Mouse (Mus musculus) gastrocnemius, postnatal 25 days (tissue): ENCODE measurements around the gene Plekha1. TPM values are rescaled to one million over a fixed set of nuclear protein-coding genes. Genes with fewer than 3 reads are reported as not detected.

Experiments
- DNase-seq: peaks from one replicate; pipeline ENCODE4 v3.0.0; 2022
- long read RNA-seq, 2 experiments: library from polyadenylated mRNA; stranded (forward); transcript quantifications; one replicate each; pipeline ENCODE4 v2.0.0; 2021
- total RNA-seq, 2 experiments: library from RNA; stranded (reverse); gene quantifications; 1 replicate in 1 of 2; 2 replicates in 1 of 2; pipeline ENCODE4 v1.2.3; 2021

Gene Plekha1
- total RNA-seq, result 10 to 100 TPM; 22.8 to 23.2 TPM
- long read RNA-seq, experiment 1, partial matches to known transcripts, result 1 of 13 reads
- long read RNA-seq, experiment 1, other reads (novel, unspliced or antisense), result 10 of 13 reads
- long read RNA-seq, experiment 2, partial matches to known transcripts, result 2 of 17 reads
- long read RNA-seq, experiment 2, other reads (novel, unspliced or antisense), result 13 of 17 reads

DNA sequence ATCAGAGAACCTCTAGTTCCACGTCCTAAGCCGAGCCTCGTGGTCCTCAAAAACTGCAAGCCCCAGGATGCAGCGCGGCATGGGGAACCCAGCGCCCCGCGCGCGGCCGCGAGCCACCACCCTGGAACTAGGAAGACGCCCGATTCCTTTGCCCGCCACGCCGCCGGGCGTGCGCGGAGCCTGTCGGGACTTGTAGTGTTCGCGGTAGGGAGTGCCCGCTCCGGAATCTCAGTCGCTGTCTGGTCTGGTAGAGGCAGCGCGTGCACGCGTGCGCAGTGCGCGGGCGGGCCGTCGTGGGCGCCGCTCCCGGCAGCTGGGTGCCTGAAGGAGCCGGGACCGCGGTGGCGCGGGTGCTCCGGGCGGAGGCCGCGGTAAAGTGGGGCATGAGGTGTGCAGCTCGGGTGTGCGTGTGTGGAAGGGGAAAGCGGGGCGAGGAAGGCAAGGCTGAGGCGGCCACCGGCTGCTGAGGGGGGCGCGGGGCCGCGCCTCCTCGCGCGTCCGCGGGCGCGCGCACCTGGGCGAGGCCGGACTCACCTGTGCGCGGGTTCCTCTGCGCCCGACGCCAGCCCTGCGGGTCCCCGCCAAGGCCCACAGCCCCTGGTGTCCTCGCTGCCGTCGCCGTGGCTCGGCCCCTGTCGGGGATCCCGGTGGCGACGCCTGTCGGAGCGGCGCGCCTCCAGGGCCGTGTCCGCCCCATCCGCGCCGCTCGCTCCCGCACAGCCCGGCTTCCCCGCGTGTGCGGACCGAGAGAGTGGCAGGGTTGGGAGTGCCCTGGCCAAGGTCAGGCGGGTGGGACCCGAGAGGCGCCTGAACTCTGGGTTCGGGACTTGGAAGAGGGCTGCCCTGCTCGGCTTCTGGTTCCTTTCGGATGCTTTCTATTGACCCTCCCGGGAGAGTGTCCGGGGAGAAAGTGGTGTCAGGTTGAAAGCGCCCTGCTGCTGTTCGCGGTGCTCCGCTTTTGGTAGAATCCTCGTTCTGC lies at the start of gene Plekha1:
Gene Plekha1, plus strand, starts transcription at position 144 of the 979 bp plus-strand sequence.
- peak; percentile 98 for DNase-seq

DNA sequence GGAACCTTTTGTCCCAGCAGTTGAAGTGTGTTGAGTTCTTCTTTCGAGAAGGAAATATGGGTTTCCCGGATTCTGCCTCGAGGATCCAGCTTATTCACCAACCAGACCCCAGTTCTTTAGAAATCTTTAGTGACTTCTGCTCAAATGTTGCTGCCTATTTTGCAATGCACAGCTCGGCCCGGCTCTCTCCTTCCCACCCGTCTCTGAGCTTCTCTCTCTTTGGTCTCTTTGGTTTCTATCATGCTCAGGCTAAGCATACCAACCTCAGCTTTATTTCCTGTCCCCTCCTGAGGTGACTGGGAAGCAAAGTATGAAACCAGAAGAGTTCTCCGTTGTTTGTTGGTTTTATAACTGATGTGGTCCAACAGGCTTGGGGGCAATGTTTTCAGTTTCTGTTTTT lies 49.3 kb upstream of the Plekha1 start:
- DNase-seq, result no peak

DNA sequence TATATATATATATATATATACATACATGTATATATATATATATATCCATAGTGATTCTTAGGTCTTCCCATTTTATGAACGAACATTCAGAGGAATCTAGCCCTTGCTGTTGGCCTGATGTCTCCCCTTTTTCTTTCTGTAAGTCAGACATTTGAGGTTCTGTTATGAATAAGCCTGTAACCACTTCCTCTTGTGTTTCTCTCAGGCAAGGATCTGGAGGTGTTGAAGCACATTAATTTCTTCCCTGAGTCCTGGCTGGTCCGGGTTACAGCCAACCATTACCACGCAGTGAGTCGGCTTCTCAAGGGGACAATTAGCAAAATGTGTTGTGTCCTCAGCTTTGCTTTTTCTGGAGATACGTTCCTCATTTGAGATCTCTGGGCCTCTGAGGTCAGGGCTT lies 46.7 kb upstream of the Plekha1 start:
- no peak for DNase-seq

DNA sequence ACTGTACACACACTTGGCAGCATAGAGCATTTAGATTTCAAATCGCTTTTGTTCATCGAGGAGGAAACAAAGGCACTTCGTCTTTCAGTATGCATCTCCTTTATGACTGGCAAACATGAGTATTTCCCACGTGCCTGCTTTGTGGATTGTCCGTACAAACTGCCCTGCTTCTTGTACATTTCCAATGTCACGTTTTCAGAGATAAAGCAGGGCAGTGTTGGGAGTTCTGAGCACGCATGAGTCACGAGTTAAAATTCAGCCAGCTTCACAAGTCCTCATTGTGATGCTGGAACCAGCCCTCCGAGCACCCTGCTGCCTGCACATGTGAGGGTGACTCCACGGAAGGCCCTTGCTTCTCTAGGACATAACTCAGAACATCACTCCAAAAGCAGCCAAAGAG lies 45.9 kb upstream of the Plekha1 start:
- DNase-seq, result no peak

DNA sequence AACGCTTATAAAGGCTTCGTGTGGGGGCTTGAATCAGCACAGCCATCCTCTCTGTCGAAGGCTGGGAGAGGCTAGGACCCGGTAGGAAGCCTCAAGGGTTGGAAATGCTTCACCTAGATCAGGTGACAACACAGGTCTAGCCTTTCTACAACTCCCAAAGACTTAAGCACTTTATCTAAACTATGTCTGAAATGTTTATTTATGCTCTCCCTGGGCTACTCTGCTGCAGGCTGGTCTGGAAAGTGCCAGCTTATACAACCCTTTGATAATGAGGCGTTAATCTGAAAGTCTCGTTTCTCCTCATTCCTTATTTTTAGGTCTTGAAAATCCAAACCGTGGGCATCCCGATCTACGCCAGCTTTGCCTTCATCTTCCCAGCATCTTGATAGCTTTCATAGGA lies 41.6 kb upstream of the Plekha1 start:
- no peak for DNase-seq

DNA sequence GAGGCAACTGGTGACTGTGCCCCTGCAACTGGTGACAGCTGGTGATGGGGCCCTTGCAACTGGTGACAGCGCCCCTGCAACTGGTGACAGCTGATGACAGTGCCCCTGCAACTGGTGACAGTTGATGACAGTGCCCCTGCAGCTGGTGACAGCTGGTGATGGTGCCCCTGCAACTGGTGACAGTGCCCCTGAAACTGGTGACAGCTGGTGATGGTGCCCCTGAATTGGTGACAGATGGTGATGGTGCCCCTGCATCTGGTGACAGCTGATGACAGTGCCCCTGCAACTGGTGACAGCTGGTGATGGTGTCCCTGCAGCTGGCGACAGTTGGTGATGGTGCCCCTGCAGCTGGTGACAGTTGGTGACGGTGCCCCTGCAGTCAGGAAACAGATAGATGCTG lies 39.2 kb upstream of the Plekha1 start:
- DNase-seq, result no peak

DNA sequence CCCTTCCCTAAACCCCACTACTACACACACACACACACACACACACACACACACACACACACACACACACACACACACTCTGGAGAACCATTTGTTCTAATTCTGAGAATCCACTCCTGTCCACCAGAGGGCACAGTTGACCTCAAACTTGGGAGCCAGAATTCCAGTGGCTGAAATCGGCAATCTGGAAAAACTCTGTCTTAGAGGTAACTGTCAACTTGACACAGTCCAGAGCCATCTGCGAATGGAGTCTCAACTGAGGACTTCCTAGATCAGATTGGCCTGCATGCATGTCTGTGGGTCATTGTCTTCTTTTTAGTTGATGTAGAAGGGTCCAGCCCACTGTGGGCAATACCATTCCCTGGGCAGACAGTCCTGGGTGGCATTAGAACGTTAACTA lies 38.1 kb upstream of the Plekha1 start:
- DNase-seq, result no peak

DNA sequence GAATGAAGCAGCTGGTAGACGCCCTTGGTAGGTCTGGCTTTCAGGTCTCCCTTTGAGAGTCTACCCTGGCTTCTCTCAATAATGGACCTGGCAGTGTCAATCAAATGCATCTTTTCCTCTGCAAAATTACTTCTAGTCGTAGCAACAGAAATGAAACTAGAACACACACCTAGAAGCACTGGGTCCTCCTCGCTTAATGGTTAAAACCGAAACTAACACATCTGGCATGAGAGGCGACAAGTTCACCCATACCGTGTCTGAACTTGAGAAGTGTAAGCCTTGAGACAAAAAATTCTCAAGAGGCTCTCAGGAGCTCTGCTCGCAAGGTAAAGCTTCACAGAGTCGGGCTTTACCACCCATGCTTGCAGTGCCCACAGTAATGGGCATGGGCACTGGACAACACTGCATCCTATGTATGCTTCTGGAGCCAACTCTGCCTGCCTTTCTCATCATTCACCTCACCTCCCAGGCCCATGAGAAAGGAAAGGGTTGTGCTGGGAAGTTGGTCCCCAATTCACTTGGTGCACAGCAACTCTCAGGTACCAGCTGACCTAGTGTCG lies 37.6 kb upstream of the Plekha1 start:
- no peak for DNase-seq

DNA sequence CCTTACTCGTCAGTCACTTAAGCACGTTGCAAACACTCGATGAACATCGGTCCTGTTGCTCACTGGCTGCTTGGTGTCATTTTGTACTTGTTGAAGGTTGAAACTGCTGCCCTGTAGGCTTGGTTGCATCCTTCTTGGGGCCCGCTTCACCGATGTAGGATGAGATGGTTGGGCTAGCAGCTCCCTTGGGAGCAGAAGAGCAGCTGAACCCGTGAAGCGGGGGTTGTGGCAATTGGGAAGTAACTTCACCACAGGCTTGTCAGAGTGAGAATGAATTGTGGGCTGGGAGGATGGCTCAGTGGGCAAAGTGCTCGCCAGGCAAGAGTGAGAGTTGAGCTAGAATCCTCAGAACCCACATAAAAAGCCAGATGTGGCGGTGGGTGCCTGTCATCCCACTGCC lies 37.1 kb upstream of the Plekha1 start:
- no peak for DNase-seq

DNA sequence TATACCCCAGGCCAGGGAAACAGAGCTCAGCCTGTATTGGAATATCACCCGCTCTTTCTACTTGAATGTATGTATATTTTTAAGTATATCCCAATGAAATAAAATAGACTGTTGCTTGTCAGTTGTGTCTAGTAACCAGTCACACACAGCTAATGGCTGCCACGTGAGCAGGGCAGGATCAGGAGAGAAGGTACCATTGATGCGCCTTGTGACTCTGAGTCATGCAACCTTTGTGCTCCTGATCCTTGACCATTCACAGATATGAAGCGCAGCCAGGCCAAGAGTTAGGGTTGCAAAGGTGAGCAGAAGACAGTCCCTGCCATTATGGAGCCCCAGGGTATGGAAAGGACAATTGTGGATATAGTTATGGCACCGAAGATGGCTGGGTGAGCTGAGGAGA lies 34.0 kb upstream of the Plekha1 start:
- no peak for DNase-seq

DNA sequence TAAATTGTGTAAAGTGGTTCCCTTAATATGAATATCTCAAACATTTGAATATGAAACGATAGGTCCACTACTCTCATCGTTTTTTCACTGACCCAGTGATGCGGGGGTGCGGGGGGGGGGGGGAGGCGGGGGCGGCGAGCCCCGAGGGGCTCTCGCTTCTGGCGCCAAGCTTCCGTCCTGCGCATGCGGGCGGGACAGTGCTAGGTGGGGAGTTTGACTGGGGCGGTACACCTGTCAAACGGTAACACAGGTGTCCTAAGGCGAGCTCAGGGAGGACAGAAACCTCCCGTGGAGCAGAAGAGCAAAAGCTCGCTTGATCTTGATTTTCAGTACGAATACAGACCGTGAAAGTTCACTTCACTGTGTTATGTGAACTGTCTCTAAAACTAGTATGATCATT lies 31.3 kb upstream of the Plekha1 start:
- no peak for DNase-seq

DNA sequence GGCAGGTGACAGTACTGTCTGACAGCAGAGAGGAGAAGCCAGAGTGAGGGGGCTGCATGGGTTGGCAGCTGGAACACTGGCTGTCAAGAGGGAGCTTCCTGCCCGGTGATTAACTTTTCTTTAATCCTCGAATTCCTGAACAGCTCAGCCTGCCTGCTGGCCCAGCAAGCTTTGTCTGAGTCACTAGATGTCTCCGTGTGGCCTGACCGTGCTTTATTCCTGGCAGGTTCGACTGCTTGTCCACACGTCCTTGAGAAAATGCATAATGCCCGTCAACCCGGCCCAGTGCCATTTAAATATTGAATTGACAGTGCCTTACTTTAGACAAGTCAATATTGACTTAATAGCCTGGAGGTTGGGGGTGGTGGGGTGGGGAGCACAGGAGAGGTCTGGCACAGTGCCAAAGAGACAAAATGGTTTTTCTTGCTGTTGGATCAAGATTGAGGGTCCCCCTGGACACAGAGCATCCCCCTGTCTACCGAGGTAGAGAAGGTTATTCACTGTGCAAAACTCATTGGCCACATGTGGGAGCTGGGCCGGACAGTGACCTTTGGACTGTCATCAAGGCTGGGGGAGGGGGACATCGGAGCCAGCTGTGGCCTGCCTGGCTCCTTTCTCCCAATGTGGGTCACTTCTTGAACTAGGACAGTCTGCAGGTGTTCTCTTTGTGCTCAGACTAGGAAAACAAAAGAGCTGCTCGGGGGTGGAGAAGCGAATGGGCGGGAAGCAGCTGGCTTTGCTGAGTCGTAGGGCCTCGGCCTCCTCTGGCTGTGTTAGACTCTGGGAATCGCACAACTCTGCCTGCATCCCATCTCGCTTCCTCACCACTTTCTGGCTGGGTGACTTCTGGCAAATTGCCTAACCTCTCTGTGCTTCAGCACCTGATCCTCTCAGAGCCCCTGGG lies 30.3 kb upstream of the Plekha1 start:
- no peak for DNase-seq

DNA sequence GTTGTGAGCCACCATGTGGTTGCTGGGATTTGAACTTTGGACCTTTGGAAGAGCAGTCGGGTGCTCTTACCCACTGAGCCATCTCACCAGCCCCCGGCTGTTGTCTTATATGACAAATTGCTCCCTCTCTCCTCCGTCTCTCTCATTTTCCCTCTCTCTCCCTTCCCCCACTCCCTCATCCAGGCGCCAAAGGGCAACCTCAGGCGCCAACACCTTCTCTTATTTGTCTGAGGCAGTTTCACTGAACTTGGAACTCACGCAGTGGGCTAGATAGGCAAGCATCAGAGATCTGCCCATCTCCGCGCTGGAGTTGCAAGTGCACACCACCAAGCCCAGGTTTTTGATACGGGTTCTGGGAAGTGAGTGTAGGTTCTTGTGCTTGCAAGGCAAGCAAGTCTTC lies 29.5 kb upstream of the Plekha1 start:
- DNase-seq, result no peak

DNA sequence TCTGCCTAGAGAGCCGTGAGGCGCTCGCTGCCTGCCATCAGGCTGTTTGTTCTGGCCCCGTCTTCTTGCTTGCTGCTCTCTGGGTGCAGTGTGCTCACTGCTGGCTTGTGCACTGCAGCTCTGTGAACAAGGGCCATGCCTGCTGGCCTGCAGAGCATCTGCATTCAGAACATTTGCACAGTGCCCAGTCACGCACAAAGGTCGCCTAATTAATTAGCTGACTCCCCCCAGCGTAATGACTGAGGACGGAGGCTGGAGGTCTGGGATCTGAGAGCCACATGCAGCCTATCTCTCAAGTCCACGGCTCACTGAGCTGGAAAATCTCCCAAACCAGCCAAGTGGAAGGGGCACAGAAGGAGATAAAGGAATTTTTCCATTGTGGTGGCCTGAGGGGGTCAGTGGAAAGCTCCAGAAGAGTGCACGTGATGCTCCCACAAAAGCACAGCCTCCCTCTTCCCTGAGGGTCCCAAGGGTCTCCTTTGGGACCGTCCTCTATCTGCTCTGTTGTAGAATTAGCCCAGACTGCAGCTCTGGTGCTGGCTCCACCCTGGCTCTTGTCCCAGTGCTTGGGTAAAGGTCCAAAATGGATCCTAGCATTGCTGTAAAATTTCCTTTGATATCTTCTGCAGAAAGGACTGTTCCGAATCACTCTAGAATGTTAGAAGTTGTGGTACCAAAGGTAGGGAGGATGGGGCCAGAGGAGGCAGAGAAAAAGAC lies 27.5 kb upstream of the Plekha1 start:
- no peak for DNase-seq

DNA sequence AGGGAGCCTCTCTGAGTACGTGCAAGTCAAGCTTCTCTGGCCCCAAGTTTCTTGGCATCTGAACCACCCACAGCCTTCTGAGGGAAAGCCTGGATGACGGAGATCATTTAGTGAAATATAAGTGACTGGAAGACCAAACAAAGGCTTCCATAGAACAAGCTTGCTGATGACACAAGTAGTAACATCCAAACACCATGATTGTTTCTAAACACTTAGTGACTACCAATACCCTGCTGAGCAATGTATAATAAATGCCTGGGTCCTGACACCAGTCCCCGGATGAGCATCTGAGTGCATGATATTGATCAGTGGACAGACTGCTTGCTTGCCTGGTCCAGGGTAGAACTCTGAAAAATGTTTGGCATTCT lies 26.9 kb upstream of the Plekha1 start:
- DNase-seq, result no peak

DNA sequence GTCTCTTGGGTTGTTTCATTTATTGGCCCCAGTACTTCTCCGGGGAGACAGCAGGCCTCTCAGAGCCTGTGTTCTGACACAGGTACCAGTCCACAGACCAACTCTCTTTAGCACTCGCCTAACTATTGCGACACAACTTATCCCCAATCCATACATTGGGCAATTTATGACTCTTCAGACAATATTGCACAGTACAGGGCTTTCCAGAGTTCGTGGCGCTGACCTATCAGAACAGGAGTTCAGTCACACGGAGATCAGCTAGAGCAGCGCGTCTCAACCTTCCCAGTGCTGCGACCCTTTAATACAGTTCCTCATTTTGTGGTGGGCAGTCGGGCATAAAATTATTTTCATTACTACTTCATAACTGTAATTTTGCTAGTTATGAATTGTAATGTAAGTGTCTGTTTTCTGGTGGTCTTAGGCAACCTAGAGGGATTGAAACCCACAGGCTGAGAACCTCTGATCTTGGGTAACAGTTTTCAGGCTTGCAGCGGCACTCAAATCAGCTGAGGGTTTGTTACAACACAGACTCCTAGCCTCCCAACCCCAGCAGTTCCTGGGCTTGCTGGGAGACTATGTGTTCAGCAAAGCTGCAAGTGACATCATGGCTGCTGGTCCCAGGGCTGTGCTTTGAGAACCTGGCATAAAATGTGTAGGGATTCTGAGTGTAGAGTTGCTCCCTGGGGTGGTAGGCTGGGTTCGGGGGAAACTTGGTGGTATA lies 26.0 kb upstream of the Plekha1 start:
- no peak for DNase-seq

DNA sequence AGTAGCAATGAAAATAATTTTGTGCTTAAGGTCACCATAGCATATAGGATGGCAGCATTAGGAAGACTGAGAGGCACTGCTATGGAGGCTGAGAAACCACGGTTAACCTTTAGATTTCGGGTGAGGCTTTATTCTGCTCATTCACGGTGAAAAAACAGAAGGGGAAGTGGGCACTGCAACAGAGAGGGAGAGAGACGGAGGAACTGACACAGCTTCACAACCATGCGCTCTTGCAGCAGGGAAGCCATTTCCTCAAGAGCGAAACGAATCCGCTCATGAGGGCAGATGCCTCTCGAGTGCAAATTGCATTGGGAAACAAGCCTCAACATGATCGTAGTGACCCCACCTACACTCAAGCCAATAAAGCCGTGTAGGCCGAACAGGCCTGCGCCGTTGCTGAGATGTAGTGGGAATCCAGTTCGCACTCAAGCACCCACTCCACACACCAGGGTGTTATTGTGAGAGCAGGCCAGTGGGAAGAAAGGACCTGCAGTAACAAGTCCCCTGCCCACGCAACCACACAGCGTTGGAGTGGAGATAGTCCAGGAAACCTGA lies 18.3 kb upstream of the Plekha1 start:
- DNase-seq, result no peak

DNA sequence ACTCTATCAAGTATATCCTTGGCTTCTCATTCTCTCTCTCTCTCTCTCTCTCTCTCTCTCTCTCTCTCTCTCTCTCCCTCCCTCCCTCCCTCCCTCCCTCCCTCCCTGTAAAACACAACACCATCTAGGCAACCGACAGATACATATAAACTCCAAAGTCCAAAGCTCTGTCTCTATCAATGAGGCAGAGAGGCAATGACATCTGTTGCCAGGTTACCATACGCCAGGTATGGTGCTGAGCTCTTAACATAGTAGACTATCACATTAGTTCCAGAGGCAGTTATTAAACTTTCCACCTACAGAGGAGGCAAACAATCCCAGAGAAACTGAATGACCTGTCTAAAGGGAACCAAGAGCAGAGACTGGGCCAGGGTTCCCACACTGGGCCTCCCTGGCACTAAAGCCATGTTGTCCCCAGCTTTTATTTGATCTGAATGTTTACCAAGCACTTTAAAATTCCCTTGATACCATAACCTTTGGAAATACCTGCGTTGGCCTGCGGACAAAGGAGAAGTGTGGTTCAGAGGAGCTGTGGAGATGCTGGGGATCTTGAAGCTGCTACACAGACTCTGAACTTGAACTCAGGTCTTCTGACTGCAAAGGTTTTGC lies 10.8 kb upstream of the Plekha1 start:
- no peak for DNase-seq

DNA sequence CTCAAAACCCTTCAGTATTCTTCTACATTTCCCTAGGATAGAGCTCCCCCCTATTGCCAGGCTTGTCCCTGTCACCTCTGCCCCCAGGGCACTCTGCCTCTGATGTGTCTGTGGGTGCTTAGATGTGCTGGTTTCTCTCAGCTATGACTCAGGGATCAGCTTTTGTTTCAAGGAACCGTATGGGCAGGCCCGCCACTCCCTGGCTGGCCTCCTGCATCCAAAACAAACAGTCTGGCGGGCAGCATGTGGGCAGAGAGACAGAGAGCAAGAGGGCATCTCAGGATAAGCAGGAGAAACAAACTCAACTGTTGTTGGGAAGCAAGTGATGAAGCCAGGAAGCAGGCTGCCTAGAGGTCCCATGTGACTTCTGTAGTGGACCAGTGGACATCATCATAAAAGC lies 9.9 kb upstream of the Plekha1 start:
- no peak for DNase-seq

DNA sequence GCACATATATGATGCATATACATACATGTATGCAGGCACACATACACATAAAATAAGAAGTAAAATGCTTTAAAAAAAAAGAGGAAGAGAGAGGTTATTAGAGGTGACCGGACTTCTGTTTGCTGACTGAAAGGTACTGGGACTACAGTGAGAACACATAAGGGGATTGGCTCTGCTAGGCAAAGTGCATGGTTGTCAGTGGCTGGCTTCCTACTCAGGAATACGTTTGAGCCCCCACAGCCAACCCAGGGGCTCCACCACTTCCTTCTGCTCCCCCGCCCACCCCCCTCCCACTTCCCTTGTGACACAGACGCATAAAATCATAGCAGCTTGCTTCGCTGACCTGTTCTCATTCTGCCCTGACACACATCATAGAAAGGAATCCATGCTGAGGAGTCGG lies 7.6 kb upstream of the Plekha1 start:
- DNase-seq, result no peak
